Mouse (Mus musculus) cortical plate, adult 2 months (tissue): ENCODE data around the gene Mst1.

ENCODE experiments used
- CTCF ChIP-seq: fragments of 200-500 bp; IDR thresholded peaks from 2 replicates; pipeline ENCODE4 v1.5.1; 2011; ENCODE audit warnings: mild to moderate bottlenecking, control low read depth, low read length; ENCODE audit not compliant: insufficient read depth; ENCODE audit errors: extremely low read depth
- POLR2A ChIP-seq: fragments of 200-500 bp; IDR thresholded peaks from 2 replicates; pipeline ENCODE4 v1.6.1; 2011; ENCODE audit warnings: mild to moderate bottlenecking, low read length, control low read depth; ENCODE audit not compliant: insufficient read depth; ENCODE audit errors: extremely low read depth

- no peak for TF ChIP-seq CTCF
- TF ChIP-seq POLR2A: no peak
Observed at GRCm38 (mm10) chr9:108123916-108124315, 43.7 kb downstream of the Mst1 start.
